Mouse (Mus musculus) naive thymus-derived CD4-positive, alpha-beta T cell, adult 2 months (primary cell): Measurements from ENCODE around the gene Cckar.
"Not testable (repeated sequence)": the region's sequence is repeated elsewhere in the genome, so short reads cannot be mapped to it uniquely, and the experiment has no call there.

Experiments
- DNase-seq: peaks from one replicate; pipeline ENCODE4 v3.0.0-alpha.2; 2011; ENCODE audit warnings: low read depth

The Cckar gene

GRCm38 (mm10) chr5:53707235-53708177 is at the start of gene Cckar:
TSS of gene Cckar (minus strand) at chr5:53707705.
- DNase-seq, result no peak

DNA sequence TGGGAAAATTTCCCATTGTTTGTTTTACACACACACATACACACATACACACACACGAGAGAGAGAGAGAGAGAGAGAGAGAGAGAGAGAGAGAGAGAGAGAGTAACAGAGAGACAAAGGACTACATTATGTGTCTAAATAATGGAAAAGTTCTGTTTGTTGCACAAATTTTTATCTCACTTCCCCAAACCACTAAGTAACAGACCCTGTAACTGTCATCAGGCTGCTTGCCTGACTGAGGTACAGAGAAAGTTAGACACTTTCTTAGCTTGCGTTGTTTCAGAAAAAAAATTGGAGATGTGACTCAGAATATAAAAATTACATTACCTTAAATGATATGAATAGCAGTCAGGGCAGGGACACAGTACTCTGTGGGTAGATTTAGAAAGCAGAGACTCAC is 36.6 kb upstream of the Cckar start:
- no peak for DNase-seq

DNA sequence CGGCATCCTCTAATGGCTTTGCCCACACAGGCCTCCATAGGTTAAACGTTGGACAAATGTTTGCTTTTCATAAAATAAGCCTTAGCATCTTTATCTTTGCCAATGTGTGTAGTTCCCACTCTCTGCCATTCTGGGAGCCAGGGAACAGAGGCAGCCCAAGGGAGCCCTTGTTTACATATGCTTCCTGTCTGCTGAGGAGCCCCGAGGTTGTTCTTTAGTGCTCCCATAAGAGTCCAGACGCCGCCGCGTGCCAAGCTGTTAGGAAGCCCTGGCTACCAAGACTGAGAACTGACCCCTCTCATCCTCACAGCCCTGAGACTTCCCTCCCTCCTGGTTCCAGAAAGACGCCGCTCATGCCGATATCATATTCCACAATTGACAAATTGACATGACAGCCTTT is 25.4 kb upstream of the Cckar start:
- DNase-seq, result no peak

GRCm38 (mm10) chr5:53727606-53728005 is 20.1 kb upstream of the Cckar start:
- DNase-seq, result no peak

GRCm38 (mm10) chr5:53726011-53726410 is 18.5 kb upstream of the Cckar start:
- no peak for DNase-seq

- no peak for DNase-seq
These were observed 9.0 kb upstream of the Cckar start for GRCm38 (mm10) chr5:53716462-53716861.

- DNase-seq, result no peak
These were observed 3.8 kb upstream of the Cckar start for GRCm38 (mm10) chr5:53711277-53711676.

GRCm38 (mm10) chr5:53708191-53708590 is 686 bp upstream of the Cckar start:
- DNase-seq, result no peak

DNA sequence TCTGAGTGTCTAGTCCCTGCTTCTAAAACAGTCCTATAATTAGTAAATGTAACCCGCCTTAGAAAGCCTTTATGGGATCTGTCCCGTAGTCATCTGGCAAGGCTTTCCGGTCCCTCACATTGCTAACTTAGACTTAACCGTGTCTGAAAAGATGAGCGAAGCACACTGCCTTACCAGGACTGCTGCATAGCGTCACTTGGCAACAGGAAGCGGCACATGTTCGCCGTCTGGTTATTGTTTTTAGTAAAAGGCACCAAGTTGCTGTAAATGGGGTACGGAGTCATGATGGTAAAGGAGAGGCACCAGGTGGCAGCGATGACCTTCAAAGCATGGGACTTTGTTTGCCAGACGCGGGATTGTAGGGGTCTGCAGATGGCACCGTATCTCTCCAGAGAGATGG is 4.8 kb downstream of the Cckar start:
- DNase-seq, result no peak

- no peak for DNase-seq
These were observed 9.7 kb downstream of the Cckar start for GRCm38 (mm10) chr5:53697794-53698193.

DNA sequence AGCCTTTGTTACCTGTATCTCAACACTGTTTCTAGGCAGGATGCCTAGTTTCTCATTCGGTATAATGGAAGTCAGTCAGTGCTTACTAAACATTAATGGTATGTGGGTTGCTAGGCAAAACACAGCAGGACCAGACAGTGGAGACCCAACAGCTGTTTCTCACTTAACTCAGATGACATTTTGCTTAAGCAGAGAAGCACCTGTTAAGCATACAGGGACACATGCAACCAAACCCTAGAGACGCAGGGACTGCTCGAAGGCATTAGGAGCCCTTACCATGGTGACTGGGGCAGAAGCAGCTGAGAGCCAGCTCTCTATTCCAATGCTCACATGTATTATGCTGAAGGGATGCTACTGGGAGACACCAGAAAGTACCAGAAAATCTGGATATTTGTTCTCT is 10.8 kb downstream of the Cckar start:
- no peak for DNase-seq

- DNase-seq, result no peak
These were observed 14.8 kb downstream of the Cckar start for GRCm38 (mm10) chr5:53692662-53693061.

DNA sequence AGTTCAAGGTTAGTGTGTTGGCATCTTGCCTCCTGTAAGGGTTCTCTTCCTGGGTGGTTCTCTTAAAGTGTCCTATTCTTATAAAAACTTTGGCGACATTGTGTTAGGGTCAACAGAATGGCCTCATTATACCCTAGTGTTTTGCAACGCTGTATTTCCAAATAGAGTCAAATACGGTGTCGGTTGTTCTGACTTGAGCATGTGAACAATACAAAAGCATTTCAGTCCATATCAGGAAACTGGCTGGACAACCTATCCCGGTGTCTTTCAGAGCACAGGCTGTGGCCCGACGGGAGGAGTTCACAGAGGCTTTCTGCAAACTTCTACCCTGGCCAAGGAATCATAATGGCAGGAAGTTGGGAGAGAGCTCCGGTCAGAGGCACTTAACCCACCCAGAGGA is 15.4 kb downstream of the Cckar start:
- DNase-seq, result no peak

DNA sequence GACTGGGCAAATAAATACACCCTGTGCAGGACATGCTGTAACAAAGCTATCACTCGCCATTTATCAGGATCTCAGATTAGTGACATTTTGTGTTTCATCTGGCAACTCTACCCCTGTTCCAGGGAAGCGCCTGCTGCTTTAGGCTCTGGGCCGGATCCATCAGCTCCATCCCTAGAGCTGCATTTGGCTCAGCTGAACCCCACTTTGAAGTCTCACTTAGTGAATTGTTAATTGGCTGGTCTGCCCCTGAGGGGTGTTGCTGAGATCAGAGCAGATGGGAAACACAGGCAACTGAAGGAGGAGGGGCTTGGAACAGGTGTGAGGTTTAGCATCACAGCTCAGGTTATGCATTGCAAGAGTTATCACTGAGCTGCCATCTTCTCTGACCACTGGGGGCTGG is 15.9 kb downstream of the Cckar start:
- no peak for DNase-seq

DNA sequence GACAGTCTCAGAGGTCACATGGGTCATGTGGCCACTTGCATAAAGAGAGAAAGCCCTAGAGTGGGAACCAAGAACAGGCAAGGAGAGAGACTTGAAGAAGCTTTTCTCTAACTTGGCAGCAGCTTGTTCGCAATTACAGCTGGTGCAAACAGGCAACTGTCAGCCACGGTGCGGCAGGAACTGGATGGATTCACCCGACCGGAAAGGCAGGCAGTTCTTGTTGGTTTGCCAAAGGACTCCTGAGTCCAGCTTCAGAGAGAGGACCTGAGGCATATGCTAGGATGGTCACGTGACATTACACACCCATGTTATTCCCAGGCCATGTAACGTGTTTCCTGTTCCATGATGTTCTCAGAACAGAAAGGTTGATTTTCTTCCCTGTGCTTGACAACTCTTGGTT is 19.2 kb downstream of the Cckar start:
- DNase-seq, result no peak

GRCm38 (mm10) chr5:53686379-53686778 is 21.1 kb downstream of the Cckar start:
- no peak for DNase-seq

- no peak for DNase-seq
These were observed 21.9 kb downstream of the Cckar start for GRCm38 (mm10) chr5:53685623-53686022.

- no peak for DNase-seq
These were observed 23.1 kb downstream of the Cckar start for GRCm38 (mm10) chr5:53684417-53684816.

DNA sequence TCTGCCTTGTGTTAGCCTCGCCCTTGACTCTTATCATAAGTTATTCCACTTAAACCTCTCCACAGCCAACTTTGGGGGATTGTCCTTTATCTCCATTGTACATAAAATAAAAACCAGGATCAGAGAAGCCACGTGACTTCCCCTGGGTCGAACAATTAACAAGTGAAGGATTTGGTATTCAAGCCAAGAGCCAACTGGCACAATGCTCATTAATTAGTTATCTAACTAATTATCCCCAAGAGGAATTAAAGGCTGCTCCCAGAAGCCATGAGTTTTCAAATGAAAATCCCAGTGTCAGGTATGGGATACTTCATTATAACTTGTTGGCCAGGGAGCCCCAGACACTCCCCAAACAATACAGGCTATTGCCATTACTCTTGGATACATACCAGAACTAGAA is 23.6 kb downstream of the Cckar start:
- no peak for DNase-seq

- DNase-seq, result no peak
These were observed 27.9 kb downstream of the Cckar start for GRCm38 (mm10) chr5:53679651-53680050.

GRCm38 (mm10) chr5:53678036-53678767 is 29.3 kb downstream of the Cckar start:
- DNase-seq, result no peak

GRCm38 (mm10) chr5:53676671-53677070 is 30.8 kb downstream of the Cckar start:
- no peak for DNase-seq

GRCm38 (mm10) chr5:53673493-53674150 is 33.9 kb downstream of the Cckar start:
- not testable (repeated sequence) for DNase-seq
